Mouse (Mus musculus): ENCODE measurements at regions not wholly inside any gene's neighbourhood (a gene's known extent, or its start where the extent isn't known, plus 50 kb on each side); places are given as distances from the start of the nearest gene placed in this dataset.

DNA sequence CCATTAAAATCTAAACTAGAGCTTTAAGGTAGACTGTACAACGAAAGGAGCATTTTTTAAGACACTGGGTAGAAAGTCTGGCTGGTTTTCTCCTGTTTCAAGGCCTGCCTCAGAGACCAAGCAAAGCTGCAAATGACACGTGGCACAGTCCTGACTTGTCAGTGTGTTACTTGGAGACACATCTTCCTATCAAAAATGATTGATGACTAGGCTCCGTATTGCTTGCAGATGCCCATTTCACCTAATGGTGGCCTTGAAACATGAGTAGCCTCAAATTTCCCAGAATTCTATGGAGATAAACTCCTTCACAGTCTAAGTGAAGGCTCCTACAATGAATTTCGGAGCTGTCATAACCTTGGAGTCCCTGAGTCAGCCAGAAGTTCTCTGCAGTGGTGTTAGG is 62.0 kb upstream of the Nxpe4 start:
- TF ChIP-seq EP300 (IDR thresholded peaks at IDR 0.05) (no peak), CTCF (IDR thresholded peaks at IDR 0.05) (no peak)
